Mouse (Mus musculus) olfactory bulb, adult 2 months (tissue): Measurements from ENCODE around the gene Ntn5.

Experiments used
- CTCF ChIP-seq: fragments of 200-500 bp; IDR thresholded peaks from 2 replicates; pipeline ENCODE4 v1.5.1; 2012; ENCODE audit warnings: low read depth, mild to moderate bottlenecking, low read length, moderate library complexity; ENCODE audit not compliant: insufficient read depth
- POLR2A ChIP-seq: fragments of 200-500 bp; IDR thresholded peaks from 2 replicates; pipeline ENCODE4 v1.6.1; 2012; ENCODE audit warnings: mild to moderate bottlenecking, low read depth, low read length, moderate library complexity; ENCODE audit not compliant: insufficient read depth

GRCm38 (mm10) chr7:45668921-45669320 lies 14.9 kb upstream of the Ntn5 start:
- TF ChIP-seq CTCF (no peak), POLR2A (no peak)
